Mouse (Mus musculus): ENCODE measurements around the gene Sbk3. TPM values are rescaled to one million over a fixed set of nuclear protein-coding genes. Genes with fewer than 3 reads are reported as not detected.

Sbk3 gene
- polyA plus RNA-seq, 1 experiment = 0.02 TPM

DNA sequence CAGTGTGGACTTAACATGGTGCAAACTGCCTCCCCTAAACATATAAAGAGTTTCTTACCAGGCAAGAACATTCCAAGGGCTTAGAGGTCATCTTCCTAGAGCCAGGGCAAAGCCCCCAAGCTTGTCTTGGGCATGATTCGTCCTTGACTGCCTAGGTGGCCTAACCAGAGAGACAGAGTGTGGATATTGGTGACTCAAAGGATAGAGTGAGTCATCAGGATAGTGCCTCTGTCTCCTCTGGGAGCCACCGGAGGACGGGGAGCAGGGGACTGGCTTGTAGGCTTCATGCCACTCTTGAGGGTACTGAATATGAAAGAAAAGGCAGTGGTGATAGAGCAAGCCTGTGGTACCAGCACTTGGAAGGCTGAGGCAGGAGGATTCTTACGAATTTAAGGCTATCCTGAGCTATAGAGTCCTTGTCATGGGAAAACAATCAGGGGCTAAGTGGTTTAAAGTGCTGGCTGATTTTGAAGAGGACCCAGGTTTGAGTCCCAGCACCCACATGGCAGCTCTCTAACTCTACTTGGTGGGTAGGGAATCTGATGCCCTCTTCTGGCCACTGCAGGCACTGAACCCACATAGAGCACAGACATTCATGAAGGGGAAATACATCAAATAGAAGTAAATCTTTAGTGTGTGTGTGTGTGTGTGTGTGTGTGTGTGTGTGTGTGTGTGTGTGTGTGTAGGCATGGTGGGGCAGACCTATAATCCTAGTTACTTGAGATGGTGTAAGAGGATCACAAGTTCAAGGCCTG lies 36.6 kb downstream of the Sbk3 start:
- H3ac ChIP-seq (ENCODE audit: control insufficient read depth, insufficient read length, low read depth) = no peak overlapping the region
- H3K79me3 ChIP-seq (ENCODE audit: low read depth) = no peaks in the 10 kb centered on the region
- no peak overlapping the region for H3K4me3 ChIP-seq (ENCODE audit: insufficient read depth, poor library complexity, severe bottlenecking)
- H3K27me3 ChIP-seq (ENCODE audit: control insufficient read depth, insufficient read depth, insufficient read length) = no peaks in the 10 kb centered on the region
- H3K36me3 ChIP-seq (ENCODE audit: control insufficient read depth, insufficient read depth) = no peaks in the 10 kb centered on the region
- no peaks in the 10 kb centered on the region for H3K79me2 ChIP-seq (ENCODE audit: control insufficient read depth, insufficient read depth)
- TF ChIP-seq CEBPB (IDR thresholded peaks at IDR 0.05; ENCODE audit: low read depth) = no peak
- no peak for TF ChIP-seq USF1 (IDR thresholded peaks at IDR 0.05; ENCODE audit: low read depth)
- TF ChIP-seq MYOD1 (IDR thresholded peaks at IDR 0.05; ENCODE audit: control insufficient read depth, insufficient read length, low read depth) = no peak
- no peak for TF ChIP-seq MYOG (IDR thresholded peaks at IDR 0.05; ENCODE audit: control insufficient read depth, extremely low read depth, insufficient read length)
- no peak for TF ChIP-seq MAX (IDR thresholded peaks at IDR 0.05)
- no peak for TF ChIP-seq CTCF (IDR thresholded peaks at IDR 0.05; ENCODE audit: control insufficient read depth, insufficient read depth, insufficient read length)
- TF ChIP-seq FOSL1 (IDR thresholded peaks at IDR 0.05; ENCODE audit: insufficient read depth, low read length, poor library complexity, severe bottlenecking) = no peak

DNA sequence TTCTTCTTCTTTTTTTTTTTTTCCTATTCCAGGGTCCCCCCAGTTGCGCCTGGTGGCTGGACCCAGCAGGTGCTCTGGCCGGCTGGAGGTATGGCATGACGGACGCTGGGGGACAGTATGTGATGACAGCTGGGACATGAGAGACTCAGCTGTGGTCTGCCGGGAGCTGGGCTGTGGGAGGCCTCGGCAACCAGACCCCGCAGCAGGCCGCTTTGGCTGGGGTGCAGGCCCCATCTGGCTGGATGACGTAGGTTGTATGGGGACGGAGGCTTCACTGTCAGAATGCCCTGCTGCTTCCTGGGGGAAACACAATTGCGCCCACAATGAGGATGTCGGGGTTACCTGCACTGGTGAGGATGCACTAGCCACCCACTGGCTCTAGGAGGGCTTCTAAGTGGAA lies 37.9 kb downstream of the Sbk3 start:
- no peaks in the 10 kb centered on the region for H3K27me3 ChIP-seq (ENCODE audit: control insufficient read depth, insufficient read depth, insufficient read length)
- H3K79me3 ChIP-seq (ENCODE audit: low read depth) = no peaks in the 10 kb centered on the region
- H3K36me3 ChIP-seq (ENCODE audit: control insufficient read depth, insufficient read depth) = no peaks in the 10 kb centered on the region
- no peak for TF ChIP-seq USF1 (IDR thresholded peaks at IDR 0.05; ENCODE audit: low read depth)
- no peak for TF ChIP-seq MYOD1 (IDR thresholded peaks at IDR 0.05; ENCODE audit: control insufficient read depth, insufficient read length, low read depth)
- no peak for TF ChIP-seq FOSL1 (IDR thresholded peaks at IDR 0.05; ENCODE audit: insufficient read depth, low read length, poor library complexity, severe bottlenecking)
- TF ChIP-seq MAX (IDR thresholded peaks at IDR 0.05) = no peak
- no peak for TF ChIP-seq MYOG (IDR thresholded peaks at IDR 0.05; ENCODE audit: control insufficient read depth, extremely low read depth, insufficient read length)
- TF ChIP-seq CTCF (IDR thresholded peaks at IDR 0.05; ENCODE audit: control insufficient read depth, insufficient read depth, insufficient read length) = no peak
- no peak for TF ChIP-seq CEBPB (IDR thresholded peaks at IDR 0.05; ENCODE audit: low read depth)
- no peaks in the 10 kb centered on the region for H3K79me2 ChIP-seq (ENCODE audit: control insufficient read depth, insufficient read depth)
- no peak overlapping the region for H3ac ChIP-seq (ENCODE audit: control insufficient read depth, insufficient read length, low read depth)
- no peak overlapping the region for H3K4me3 ChIP-seq (ENCODE audit: insufficient read depth, poor library complexity, severe bottlenecking)

DNA sequence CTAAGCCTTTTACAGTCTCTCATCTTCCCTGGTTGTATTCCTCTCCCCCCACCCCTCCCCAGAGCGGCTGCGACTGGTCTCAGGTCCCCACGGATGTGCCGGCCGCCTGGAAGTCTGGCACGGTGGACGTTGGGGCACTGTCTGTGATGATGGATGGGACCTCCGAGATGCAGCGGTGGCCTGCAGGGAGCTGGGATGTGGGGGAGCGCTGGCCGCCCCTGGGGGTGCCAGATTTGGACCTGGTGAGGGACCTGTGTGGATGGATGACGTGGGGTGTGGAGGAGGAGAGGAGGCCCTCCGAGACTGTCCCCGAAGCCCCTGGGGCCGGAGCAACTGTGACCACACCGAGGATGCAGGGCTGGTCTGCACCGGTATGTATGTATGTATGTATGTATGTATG lies 42.6 kb downstream of the Sbk3 start:
- Histone ChIP-seq H3K79me2 (ENCODE audit: control insufficient read depth, insufficient read depth) (no peaks in the 10 kb centered on the region), H3K36me3 (ENCODE audit: control insufficient read depth, insufficient read depth) (no peaks in the 10 kb centered on the region), H3ac (ENCODE audit: control insufficient read depth, insufficient read length, low read depth) (no peak overlapping the region), H3K79me3 (ENCODE audit: low read depth) (no peaks in the 10 kb centered on the region), H3K4me3 (ENCODE audit: insufficient read depth, poor library complexity, severe bottlenecking) (no peak overlapping the region), H3K27me3 (ENCODE audit: control insufficient read depth, insufficient read depth, insufficient read length) (no peaks in the 10 kb centered on the region)
- no peak for TF ChIP-seq USF1 (IDR thresholded peaks at IDR 0.05; ENCODE audit: low read depth)
- no peak for TF ChIP-seq MYOG (IDR thresholded peaks at IDR 0.05; ENCODE audit: control insufficient read depth, extremely low read depth, insufficient read length)
- TF ChIP-seq CTCF (IDR thresholded peaks at IDR 0.05; ENCODE audit: control insufficient read depth, insufficient read depth, insufficient read length) = no peak
- TF ChIP-seq CEBPB (IDR thresholded peaks at IDR 0.05; ENCODE audit: low read depth) = no peak
- no peak for TF ChIP-seq FOSL1 (IDR thresholded peaks at IDR 0.05; ENCODE audit: insufficient read depth, low read length, poor library complexity, severe bottlenecking)
- no peak for TF ChIP-seq MAX (IDR thresholded peaks at IDR 0.05)
- TF ChIP-seq MYOD1 (IDR thresholded peaks at IDR 0.05; ENCODE audit: control insufficient read depth, insufficient read length, low read depth) = no peak

DNA sequence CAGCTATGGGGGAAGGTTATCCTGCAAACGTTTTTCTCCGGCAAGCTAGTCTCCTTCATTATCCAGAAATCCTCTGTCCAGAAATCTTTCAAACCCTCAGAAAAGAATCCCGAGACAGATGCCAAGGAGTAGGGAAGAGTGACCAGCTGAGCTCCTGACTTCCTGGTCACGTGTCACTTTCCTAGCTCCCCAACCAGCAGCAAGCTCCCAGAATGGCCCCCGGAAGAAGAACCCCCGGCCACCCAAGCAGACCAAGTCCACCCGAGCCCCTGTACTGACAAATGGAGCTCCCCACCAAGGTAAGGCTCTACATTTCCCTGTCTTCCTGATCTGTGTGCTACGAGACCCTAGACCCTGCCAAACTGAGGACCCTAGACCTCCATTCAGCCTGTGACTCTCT lies 43.3 kb downstream of the Sbk3 start:
- no peaks in the 10 kb centered on the region for H3K27me3 ChIP-seq (ENCODE audit: control insufficient read depth, insufficient read depth, insufficient read length)
- H3ac ChIP-seq (ENCODE audit: control insufficient read depth, insufficient read length, low read depth) = no peak overlapping the region
- TF ChIP-seq MAX (IDR thresholded peaks at IDR 0.05) (no peak), USF1 (IDR thresholded peaks at IDR 0.05; ENCODE audit: low read depth) (no peak), MYOD1 (IDR thresholded peaks at IDR 0.05; ENCODE audit: control insufficient read depth, insufficient read length, low read depth) (no peak), FOSL1 (IDR thresholded peaks at IDR 0.05; ENCODE audit: insufficient read depth, low read length, poor library complexity, severe bottlenecking) (no peak), MYOG (IDR thresholded peaks at IDR 0.05; ENCODE audit: control insufficient read depth, extremely low read depth, insufficient read length) (no peak), CTCF (IDR thresholded peaks at IDR 0.05; ENCODE audit: control insufficient read depth, insufficient read depth, insufficient read length) (no peak), CEBPB (IDR thresholded peaks at IDR 0.05; ENCODE audit: low read depth) (no peak)
- no peaks in the 10 kb centered on the region for H3K36me3 ChIP-seq (ENCODE audit: control insufficient read depth, insufficient read depth)
- no peaks in the 10 kb centered on the region for H3K79me3 ChIP-seq (ENCODE audit: low read depth)
- H3K4me3 ChIP-seq (ENCODE audit: insufficient read depth, poor library complexity, severe bottlenecking) = no peak overlapping the region
- H3K79me2 ChIP-seq (ENCODE audit: control insufficient read depth, insufficient read depth) = no peaks in the 10 kb centered on the region

DNA sequence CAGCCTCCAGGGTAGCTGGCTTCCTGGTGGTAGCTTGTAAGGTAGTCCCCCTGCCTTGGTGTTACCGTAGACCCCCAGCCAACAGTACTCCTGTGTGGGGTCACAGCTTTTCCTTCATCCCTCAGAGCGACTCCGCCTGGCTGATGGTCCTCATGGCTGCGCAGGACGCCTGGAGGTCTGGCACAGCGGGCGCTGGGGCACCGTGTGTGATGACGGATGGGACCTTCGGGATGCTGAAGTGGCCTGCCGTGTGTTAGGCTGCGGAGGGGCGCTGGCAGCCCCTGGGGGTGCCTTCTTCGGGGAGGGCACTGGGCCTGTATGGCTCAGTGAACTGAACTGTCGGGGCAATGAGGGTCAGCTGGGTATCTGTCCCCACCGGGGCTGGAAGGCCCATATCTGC lies 44.1 kb downstream of the Sbk3 start:
- Histone ChIP-seq H3ac (ENCODE audit: control insufficient read depth, insufficient read length, low read depth) (no peak overlapping the region), H3K79me3 (ENCODE audit: low read depth) (no peaks in the 10 kb centered on the region), H3K4me3 (ENCODE audit: insufficient read depth, poor library complexity, severe bottlenecking) (no peak overlapping the region), H3K36me3 (ENCODE audit: control insufficient read depth, insufficient read depth) (no peaks in the 10 kb centered on the region), H3K27me3 (ENCODE audit: control insufficient read depth, insufficient read depth, insufficient read length) (no peaks in the 10 kb centered on the region), H3K79me2 (ENCODE audit: control insufficient read depth, insufficient read depth) (no peaks in the 10 kb centered on the region)
- no peak for TF ChIP-seq MYOD1 (IDR thresholded peaks at IDR 0.05; ENCODE audit: control insufficient read depth, insufficient read length, low read depth)
- no peak for TF ChIP-seq MAX (IDR thresholded peaks at IDR 0.05)
- TF ChIP-seq CTCF (IDR thresholded peaks at IDR 0.05; ENCODE audit: control insufficient read depth, insufficient read depth, insufficient read length) = no peak
- TF ChIP-seq MYOG (IDR thresholded peaks at IDR 0.05; ENCODE audit: control insufficient read depth, extremely low read depth, insufficient read length) = no peak
- TF ChIP-seq CEBPB (IDR thresholded peaks at IDR 0.05; ENCODE audit: low read depth) = no peak
- TF ChIP-seq FOSL1 (IDR thresholded peaks at IDR 0.05; ENCODE audit: insufficient read depth, low read length, poor library complexity, severe bottlenecking) = no peak
